Mouse (Mus musculus): Measurements from ENCODE around the gene Dusp3. TPM values are rescaled to one million over a fixed set of nuclear protein-coding genes. Genes with fewer than 3 reads are reported as not detected.

Gene Dusp3
- total RNA-seq, 2 experiments from 2014 or later: 149 to 162 TPM

DNA sequence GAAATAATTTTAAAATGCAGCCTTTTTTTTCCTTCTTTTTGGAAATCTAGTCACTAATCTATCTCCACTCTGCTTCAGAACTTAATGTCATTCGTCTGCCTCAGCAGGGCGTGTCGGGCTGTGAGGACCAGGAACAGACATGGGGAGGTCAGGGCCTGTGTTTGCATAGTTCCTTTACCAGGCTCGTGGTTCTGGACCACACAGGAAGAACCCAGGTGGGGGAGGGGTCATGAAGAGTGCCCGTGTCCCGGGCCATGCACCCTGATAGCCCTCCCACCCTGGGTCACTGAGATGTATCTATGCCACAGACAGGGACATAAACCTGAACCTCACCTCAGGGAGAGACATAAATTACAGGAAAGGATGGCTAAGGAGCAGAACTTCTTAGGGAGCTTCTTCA lies 12.6 kb downstream of the Dusp3 start:
- no peak for DNase-seq

GRCm38 (mm10) chr11:101973496-101973895 lies 13.3 kb downstream of the Dusp3 start:
- no peak for DNase-seq

- no peak for DNase-seq
Observed at GRCm38 (mm10) chr11:101972651-101973050, 14.2 kb downstream of the Dusp3 start.

DNA sequence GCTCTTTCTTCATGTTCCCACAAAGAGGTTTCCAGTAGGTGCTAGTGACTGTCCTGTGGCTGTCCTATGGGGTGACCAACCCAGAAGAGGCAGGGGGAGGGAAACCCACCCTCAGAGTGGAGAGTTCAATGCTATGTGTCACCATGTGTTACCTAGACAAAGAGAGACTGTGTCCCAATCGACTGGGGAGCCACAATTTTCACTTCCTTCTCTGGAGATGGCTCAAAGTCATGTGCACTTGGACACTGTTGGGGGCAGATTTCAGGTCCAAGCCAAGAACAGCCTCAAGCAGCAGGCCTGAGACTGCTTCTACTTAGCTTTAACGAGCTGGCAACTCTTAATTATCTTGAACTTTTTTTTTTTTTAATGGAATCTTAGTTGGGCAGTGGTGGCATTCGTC lies 14.7 kb downstream of the Dusp3 start:
- no peak for DNase-seq

DNA sequence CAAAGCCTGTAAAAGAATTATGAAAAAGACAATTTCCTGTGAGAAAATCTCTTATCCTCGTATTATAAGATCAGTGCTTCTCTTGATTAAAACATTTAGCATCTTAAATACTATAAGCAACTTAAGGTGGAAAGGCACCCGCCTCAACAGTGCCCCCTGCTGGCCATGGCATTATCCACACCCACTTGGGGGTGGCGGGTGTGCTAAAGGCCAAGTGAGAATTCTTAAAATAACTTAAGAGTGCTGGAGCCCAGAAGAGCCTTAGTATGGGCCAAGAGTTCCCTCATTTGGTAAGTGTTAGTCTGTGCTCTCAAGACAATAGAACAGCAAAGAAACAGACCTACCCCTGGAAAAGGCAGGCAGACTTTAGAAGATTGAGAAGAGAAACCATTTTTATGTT lies 15.4 kb downstream of the Dusp3 start:
- DNase-seq: peak; percentile 73

DNA sequence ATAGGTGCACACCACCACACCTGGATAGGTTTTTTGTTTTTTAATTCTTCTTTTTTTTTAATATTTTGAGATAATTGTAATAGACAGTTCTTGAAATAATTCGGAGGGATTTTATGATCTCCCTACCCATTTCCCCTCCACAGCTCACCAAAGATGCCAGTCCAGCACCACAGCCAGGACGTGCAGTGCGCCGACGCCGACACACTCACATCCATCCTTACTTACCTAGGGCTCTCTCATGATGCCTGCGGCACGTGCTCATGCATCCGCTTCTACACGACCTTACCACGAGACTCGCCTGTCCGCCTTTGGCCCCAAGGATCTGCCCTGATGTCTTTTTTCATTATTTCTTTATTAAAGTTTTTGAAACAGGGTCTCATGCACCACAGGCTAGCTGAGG lies 17.0 kb downstream of the Dusp3 start:
- DNase-seq: no peak

DNA sequence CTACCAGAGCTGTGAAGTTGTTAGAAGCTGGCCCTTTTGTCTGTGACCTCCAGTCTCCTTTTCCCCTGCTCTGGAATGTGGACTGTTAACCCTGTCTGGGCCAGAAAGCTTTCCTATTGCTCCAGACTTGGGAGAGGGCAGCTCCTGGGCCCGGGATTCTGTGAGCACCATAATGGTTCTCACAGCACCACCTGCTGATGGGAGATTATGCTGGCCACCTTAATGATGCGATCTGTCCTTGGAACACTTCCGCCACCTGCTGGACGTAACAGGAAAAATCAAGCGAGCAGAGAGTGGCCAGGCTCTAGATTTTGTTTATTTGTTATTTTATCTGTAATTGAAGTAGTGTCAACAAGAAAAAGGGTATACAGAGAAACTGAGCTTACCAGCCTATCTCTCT lies 18.0 kb downstream of the Dusp3 start:
- peak; percentile 90 for DNase-seq

DNA sequence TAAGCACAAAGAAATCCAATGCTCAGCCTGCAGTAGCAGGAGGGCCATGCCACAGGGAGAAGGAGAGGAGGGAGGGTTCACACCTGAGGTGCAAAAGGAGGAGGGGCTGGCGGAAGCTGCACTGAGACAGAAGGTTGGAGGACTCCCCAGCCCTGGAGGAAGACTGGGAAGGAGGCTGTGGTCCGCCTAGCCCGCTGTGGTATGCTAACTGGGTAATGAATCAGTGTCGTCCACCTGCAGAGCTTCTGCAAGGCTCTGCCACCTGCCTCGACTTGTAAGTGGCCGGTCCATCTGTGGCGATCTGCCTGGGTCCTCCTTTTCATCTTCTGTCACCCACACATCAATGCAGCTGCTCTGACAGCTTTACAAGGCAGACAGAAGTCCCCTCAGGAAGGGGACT lies 18.5 kb downstream of the Dusp3 start:
- DNase-seq: no peak

GRCm38 (mm10) chr11:101966965-101967614 lies 19.7 kb downstream of the Dusp3 start, which contains the start of gene Sost:
TSS of gene Sost (minus strand) at chr11:101967015.
- DNase-seq: no peak

DNA sequence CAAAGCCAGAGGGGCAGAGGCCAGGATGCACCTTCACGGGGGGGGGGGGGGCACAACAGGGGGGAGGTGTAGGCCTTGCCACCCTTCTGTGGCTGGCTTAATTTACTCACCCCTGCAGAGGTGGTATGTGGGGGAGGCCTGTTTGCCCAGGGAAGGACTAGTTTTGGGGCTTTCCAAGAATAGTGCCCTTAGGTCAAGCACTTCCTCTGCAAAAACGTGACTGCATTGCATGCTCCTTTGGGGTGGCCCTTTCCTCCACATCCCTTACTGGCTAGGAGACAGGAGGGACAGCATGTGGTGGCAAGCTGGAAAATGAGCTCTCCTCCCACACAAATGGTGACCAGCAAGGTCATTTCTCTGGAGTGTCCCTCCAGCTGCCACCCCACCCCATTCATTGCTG lies 21.3 kb downstream of the Dusp3 start:
- no peak for DNase-seq

DNA sequence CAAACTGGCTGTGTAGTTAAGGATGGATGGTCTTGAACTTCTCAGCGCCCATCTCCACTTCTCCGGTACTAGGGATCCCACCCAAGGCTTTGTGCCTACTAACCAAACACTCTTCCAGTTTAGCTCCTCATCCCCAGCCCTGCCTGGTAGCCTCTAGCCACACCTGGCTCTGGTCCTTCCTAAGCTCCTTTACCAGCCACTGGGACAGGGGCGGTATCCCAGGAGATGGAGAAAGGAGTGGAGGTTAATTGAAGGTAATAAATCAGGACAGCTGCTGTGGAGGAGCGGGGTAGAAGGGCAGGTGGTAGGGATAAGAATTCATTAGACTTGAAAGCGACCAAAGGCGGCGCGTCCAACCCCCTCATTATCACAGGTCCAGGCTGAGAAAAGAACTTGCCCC lies 22.2 kb downstream of the Dusp3 start:
- no peak for DNase-seq

DNA sequence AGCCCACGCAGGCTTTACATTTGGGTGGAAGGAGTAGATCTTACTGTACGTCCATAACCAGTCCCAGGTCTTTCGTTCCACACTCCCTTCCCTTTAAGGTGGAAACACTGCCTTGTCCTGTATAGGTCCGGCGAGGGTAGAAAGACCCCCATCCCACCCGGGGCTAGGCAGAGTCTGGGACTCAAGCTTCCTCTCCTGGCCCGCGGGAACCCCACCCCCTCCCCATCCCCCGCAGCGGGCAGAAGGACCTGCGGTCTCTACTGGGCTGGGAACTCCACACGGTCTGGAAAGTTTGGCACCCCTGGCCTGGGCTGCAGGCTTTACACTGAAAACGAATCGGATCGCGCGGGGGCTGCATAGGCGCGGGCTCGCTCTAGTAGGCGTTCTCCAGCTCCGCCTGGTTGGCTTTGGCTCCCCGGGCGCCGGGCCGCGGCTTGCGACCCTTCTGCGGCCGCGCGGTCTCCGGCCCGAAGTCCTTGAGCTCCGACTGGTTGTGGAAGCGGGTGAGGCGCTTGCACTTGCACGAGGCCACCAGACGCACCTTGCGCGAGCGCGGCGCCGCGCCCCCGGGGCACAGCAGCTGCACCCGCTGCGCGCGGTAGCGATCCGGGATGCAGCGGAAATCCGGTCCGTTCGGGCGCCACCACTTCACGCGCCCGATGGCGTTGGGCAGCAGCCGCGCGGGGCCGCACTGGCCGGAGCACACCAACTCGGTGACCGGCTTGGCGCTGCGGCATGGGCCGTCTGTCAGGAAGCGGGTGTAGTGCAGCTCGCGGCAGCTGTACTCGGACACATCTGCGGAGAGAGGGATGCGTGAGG lies 23.1 kb downstream of the Dusp3 start:
- DNase-seq: peak; percentile 51

GRCm38 (mm10) chr11:101963043-101963442 lies 23.8 kb downstream of the Dusp3 start:
- no peak for DNase-seq

DNA sequence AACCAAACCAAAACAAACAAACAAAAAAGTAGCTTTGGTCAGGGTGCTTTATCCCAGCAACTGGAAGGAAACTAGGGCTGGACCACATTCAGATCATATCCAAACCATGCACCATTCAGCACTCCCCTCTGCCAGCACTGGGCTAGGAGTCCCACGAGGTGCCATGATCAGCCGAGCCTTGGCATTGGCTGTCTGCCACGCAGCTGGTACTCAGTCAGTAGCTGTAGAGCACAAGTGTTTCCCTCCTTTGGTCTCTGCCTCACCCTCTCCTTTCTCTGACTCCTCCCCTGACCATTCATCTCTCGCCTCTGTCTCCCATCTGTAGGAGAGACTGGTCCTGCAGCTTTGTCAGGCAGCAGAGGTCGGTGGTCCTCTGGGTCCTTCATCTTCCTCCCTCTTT lies 29.3 kb downstream of the Dusp3 start:
- DNase-seq: no peak

DNA sequence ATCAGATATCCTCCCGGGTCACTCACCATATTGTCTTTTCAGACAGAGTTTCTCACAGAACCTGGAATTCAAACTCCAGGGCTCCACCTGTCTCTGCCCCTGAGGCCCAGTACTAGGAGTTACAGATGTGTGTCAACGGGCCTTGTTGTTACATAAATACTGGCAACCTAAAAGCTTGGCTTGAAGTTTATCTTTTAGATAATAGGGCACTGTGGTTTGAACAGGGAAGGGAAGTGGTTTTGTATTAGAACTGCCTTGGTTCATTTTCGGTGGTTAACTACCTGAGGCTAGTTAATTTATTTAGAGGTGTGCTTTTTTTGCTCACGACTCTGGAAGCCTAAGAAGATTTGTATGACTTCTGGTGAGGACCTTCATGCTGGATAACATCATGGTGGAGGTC lies 33.4 kb downstream of the Dusp3 start:
- DNase-seq: no peak

GRCm38 (mm10) chr11:101952541-101953341 lies 34.1 kb downstream of the Dusp3 start:
- DNase-seq: peak; percentile 75

GRCm38 (mm10) chr11:101950021-101950420 lies 36.8 kb downstream of the Dusp3 start:
- DNase-seq: no peak

GRCm38 (mm10) chr11:101946525-101946924 lies 40.3 kb downstream of the Dusp3 start:
- DNase-seq: no peak

GRCm38 (mm10) chr11:101943055-101943454 lies 43.8 kb downstream of the Dusp3 start:
- DNase-seq: no peak

DNA sequence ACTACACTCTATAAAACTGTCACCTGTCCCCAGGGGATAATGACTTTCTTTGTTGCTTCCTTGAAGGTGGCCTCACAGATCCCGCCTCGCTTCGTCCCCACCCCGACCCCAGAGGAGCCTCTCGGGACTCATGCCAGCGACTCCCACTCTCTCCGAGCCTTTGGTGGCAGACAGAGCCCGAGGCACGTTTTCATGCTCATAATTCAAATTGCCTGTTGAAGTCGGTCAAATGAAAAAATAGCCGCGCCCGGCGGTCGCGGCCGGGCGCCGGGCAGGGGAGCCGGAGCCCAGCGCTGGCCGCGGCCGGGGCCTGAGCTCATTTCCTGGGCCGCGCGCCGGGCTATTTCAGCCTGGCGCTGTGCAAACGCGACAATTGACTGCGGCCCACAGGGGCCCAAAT lies 49.7 kb downstream of the Dusp3 start:
- DNase-seq: peak; percentile 54

- DNase-seq: no peak
Observed at GRCm38 (mm10) chr11:101936421-101936820, 50.4 kb downstream of the Dusp3 start.

DNA sequence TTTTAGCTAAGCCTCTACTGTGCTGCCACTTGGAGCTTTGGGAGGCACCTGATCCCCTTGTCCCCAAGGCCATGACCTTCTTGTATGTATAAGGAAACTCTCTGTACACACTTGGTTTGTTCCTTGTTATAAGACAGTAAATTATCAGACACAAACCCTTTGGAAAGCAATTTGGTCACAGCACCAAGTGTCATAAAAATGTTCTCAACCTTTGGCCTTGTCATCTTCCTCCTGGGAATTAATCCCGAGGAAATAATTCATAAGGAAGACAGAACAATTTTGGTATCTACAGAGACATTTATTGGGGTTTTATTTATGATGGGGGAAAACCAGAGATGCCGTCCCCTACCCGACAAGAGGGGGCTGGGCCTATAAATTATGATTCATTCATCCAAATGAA lies 51.1 kb downstream of the Dusp3 start:
- no peak for DNase-seq

DNA sequence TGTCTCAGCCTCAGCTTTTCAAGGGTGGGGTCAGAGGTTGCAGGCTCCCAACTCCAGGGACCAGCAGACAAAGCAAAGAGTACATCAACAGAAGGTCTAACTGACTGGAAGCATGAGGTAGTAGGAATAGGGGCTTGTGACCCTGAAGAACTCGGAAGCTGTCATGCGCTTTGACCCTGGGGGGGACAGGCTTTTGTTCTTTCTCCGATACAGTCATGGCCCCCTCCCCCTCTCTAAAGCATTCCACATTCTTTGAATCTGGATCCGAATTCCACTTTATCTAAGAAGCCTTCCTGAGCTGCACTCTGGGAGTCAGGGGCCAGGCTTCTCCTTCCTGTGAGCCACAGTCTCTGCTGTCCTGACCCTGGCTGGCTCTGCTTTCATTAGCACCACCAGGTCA lies 54.8 kb downstream of the Dusp3 start:
- no peak for DNase-seq
